Mouse (Mus musculus): ENCODE measurements around the gene Atp6v1b1.

Gene Atp6v1b1

GRCm38 (mm10) chr6:83742761-83743160 is at the start of gene Atp6v1b1:
Gene Atp6v1b1, plus strand, starts transcription at chr6:83742990.
- DNase-seq (ENCODE audit: low read depth, low spot score): no peak

GRCm38 (mm10) chr6:83693835-83694234 is 49.0 kb upstream of the Atp6v1b1 start:
- DNase-seq (ENCODE audit: low read depth, low spot score): peak; percentile 84

GRCm38 (mm10) chr6:83695731-83696130 is 47.1 kb upstream of the Atp6v1b1 start:
- peak; percentile 14 for DNase-seq (ENCODE audit: low read depth, low spot score)

GRCm38 (mm10) chr6:83696684-83697083 is 46.1 kb upstream of the Atp6v1b1 start:
- DNase-seq (ENCODE audit: low read depth, low spot score): peak; percentile 12

- DNase-seq (ENCODE audit: low read depth, low spot score): peak; percentile 89
These were observed 44.9 kb upstream of the Atp6v1b1 start for GRCm38 (mm10) chr6:83697932-83698331.

GRCm38 (mm10) chr6:83699971-83700370 is 42.8 kb upstream of the Atp6v1b1 start:
- DNase-seq (ENCODE audit: low read depth, low spot score): no peak

- peak; percentile 44 for DNase-seq (ENCODE audit: low read depth, low spot score)
These were observed 41.8 kb upstream of the Atp6v1b1 start for GRCm38 (mm10) chr6:83701001-83701400.

GRCm38 (mm10) chr6:83702146-83702999 is 40.4 kb upstream of the Atp6v1b1 start:
- DNase-seq (ENCODE audit: low read depth, low spot score): peak; percentile 81

- peak; percentile 71 for DNase-seq (ENCODE audit: low read depth, low spot score)
These were observed 39.6 kb upstream of the Atp6v1b1 start for GRCm38 (mm10) chr6:83703000-83703721.

- DNase-seq (ENCODE audit: low read depth, low spot score): peak; percentile 27
These were observed 39.1 kb upstream of the Atp6v1b1 start for GRCm38 (mm10) chr6:83703722-83704078.

GRCm38 (mm10) chr6:83704294-83704693 is 38.5 kb upstream of the Atp6v1b1 start:
- DNase-seq (ENCODE audit: low read depth, low spot score): no peak

- DNase-seq (ENCODE audit: low read depth, low spot score): no peak
These were observed 38.1 kb upstream of the Atp6v1b1 start for GRCm38 (mm10) chr6:83704701-83705100.

- DNase-seq (ENCODE audit: low read depth, low spot score): no peak
These were observed 34.9 kb upstream of the Atp6v1b1 start for GRCm38 (mm10) chr6:83707738-83708510.

- DNase-seq (ENCODE audit: low read depth, low spot score): peak; percentile 52
These were observed 32.3 kb upstream of the Atp6v1b1 start for GRCm38 (mm10) chr6:83710361-83711066.

GRCm38 (mm10) chr6:83711067-83711675 is 31.6 kb upstream of the Atp6v1b1 start, which contains the start of gene Vax2:
Gene Vax2, plus strand, starts transcription at chr6:83711264.
- DNase-seq (ENCODE audit: low read depth, low spot score): peak; percentile 97

GRCm38 (mm10) chr6:83711725-83712475 is 30.9 kb upstream of the Atp6v1b1 start:
- peak; percentile 38 for DNase-seq (ENCODE audit: low read depth, low spot score)

- DNase-seq (ENCODE audit: low read depth, low spot score): peak; percentile 16
These were observed 29.3 kb upstream of the Atp6v1b1 start for GRCm38 (mm10) chr6:83713271-83714136.

GRCm38 (mm10) chr6:83714221-83715123 is 28.3 kb upstream of the Atp6v1b1 start:
- peak; percentile 17 for DNase-seq (ENCODE audit: low read depth, low spot score)

All from R1 (cell line).